Mouse (Mus musculus): ENCODE measurements at regions not wholly inside any gene's neighbourhood (a gene's known extent, or its start where the extent isn't known, plus 50 kb on each side); places are given as distances from the start of the nearest gene placed in this dataset.

DNA sequence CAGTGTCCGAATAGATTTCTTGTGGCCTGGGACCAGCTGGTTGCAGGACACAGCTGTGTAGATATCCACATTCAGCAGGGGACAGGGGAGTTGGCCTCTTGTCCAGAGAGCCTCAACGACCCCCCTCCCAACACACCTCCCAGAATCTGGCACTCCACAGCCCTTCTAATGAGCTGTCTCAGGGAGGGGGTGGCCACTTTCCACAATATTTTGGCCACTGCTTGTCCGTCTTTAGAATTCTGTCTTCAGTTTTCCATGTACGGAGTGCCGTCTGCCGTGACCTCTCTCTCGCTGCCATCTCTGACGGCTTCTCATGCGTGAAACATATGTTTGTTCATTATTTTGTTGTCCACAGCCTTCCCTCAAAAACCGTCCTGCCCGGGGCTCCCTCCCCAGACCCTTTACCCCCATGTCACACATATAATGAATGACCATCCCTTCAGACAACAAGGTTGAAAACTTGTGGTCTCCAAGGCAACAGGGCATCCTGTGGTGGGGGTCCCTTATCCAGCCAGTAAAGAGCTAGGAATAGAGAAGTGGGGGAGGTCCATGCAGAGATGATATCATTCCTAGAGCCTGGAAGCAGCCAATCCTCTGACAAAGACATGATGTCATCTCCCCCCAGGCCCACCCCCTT, 200.3 kb downstream of the Sox9 start:
- DNase-seq (ENCODE audit: low spot score): no peak

DNA sequence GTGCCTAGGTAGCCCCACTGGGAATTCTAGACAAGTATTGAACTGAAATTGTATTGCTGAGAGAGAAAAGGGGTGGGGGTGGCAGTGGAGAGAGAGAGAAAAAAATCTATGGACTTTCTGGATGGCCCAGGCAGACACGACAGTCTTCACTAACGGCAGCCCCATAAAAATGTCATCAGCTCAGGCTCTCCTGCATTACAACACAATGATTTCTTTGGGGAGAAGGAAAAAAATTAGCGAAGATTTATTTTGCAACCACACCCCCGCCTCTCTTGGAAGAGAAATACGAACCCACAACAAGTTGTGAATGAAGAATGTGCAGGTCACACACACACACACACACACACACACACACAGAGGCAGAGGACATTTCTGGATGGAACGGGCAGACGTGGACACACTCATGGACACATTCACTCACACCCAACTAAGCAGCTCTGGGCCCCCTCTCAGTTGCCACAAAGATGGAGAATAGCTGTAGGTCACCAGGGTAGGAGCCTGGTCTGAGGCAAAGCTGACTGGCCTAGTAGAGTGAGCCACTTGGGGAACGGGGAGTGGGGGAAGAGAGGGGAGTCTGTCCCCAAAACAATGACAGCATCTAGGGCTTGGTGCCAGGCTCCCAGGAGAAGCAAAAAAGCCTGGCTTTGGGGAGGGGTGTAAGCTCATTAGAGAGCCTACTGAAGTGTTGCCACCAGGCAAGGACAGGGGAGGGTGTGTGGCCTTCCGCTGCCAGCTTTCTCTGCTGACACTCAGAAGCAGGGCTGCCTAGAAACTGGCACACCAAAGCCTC, 201.0 kb downstream of the Sox9 start:
- DNase-seq (ENCODE audit: low spot score): no peak

DNA sequence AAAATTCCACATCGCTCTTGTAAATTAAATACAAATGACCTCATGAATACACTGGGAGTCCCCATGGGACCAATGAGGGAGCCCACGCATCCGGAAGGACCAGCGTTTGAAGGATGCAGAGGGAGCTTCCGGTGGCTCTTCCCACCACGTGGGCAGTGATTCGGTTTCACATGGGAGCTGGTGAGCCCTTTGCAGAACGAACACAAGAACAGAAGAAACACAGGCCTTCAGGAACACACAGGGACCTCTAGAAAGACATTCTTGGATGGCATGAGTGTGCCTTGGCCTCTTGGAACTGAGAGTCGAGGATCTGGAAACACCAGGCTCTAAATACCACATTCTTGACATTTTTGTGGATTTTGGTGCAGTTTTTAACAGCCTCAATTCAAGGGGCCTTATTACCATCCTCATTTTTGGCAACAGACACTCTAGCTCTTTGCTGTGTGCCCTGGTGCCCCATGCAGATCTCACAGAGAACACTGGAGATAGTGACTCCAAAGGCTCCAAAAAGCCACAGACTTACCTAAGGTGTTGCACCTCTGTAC, 204.1 kb downstream of the Sox9 start:
- DNase-seq (ENCODE audit: low spot score): no peak

DNA sequence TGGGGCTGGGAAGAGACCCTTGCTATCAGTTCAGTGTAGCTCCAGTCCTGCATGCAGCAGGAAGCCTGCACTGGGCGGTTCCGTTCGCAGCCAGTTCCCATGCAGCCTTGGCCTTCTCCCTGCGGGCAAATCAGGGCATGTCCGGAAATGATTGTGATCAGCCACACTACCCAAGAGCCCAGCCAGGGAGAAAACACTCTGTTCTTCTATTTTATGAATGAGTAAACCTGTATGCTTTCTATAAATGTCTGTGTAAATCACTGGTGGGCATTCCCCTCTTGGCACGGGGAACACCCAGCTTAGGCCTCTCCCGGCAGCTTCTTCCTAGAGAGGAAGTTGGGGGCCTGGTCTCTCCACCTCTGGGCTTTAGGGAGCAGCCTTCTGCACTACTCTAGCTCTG, 205.8 kb downstream of the Sox9 start:
- peak; percentile 84 for DNase-seq (ENCODE audit: low spot score)

DNA sequence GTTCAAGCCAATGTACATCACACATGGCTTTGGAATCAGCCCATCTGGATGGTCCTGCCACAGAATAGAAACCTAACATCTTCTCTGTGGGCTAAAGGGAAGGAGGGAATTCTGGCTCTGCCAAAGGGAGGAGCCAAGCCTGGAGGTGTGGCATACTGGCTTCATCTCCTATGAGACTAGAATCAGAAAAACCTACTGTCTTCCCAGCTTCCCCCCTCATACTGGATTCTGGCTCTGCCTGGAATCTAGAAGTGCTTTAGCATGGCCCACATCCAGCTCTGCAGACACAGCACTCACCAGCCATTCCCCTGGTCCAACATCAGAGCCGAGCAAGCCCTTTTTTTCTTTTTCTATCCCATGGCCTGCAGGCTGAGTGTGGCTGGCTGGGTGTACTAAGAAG, 206.9 kb downstream of the Sox9 start:
- no peak for DNase-seq (ENCODE audit: low spot score)

DNA sequence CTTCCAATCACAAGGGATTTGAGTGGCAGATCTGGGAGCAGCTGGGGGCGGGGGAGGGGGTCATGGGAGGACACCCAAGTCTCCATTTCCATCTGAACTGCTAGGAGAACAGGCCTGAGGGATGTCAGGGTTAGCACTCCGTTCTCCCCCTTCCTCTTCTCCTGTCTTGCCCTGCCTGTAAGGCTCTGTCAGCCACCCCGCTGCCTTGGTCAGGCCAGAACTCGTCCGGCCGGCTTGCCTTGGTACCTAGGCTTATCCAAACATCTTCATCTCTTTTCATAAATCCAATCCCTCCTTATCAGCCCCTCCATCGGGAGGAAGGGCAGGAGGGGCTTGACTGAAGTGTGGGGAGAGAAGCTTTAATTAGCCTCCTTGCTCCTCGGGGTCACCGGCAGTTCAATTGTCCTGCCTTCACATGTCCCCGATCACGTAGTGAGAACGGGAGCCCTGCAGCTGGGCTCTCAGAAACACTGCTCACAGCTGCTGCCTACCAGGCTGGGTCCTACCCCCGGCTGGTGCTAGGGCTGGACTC, 208.0 kb downstream of the Sox9 start:
- DNase-seq (ENCODE audit: low spot score): peak; percentile 79

DNA sequence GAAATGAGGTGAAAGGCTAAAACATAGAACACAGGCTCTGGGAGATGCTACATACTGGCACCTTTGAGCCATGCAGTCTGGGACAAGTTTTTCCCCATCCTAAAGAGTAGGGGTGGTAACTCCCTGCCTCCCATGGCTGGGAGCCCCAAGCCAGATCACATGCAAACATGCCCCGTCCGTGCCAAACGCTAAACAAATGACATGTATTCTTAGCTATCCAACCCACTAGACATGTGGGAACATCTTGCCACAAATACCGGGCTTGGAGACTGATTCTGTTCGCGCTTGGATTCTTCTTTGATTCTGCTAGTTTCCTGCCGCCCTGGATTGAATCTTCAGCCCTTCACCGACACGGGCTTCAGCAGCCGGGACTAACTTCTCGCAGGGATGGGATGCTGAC, 208.7 kb downstream of the Sox9 start:
- no peak for DNase-seq (ENCODE audit: low spot score)

DNA sequence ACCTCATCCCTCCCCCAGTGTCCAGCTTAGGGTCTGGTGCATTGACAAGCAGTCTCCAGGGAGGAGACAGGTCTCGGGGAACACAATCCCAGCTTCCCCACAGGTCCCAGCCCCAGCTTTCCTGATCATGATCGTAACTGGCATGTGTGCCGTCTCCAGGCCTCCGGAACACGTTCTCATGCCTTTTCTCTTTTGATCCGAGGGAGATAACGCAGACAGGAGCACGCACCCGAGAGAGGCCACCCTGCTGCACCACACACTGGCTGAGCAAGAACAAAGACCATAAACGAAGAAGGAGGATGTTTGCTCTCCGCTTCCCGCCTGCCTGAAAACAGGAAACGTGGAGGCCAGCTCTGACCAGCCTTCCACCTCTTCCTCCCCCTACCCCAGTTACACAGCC, 209.8 kb downstream of the Sox9 start:
- peak; percentile 58 for DNase-seq (ENCODE audit: low spot score)

DNA sequence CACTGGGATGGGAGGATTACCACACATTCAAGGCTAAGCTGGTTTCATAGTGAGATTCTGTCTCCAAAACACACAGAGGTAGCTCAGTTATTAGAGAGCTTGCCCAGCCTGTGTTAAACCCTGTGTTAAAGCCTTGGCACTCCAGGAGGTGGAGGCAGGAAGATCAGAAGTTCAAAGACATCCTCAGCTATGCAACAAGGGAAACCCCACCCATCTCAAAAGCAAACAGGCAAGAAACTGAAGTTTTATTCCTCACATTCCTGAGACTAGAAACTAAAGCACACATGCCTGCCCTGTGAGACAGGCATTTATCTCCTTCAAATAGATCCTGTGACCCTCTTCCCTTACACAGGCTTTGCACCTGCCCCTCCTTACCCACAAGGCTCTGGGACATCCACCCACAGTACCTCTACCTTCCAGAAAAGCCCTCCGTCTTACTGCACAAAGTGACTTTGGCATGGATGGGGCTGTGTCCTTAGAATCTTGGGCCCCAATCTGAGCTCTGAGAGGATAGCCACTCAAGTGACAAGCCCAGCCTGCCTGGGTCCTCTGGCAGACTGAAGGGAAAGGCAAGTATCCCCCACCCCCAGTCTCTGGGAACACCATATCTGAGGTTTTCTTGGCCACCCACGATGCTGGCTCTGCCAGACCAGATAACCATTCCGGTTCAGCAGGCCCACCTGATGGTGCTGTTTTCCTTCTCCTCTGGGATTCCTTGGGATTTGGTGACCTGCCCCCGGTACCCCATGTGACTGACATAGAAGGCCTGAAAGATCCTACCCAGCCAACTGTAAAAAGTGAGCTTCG, 217.0 kb downstream of the Sox9 start:
- no peak for DNase-seq (ENCODE audit: low spot score)

DNA sequence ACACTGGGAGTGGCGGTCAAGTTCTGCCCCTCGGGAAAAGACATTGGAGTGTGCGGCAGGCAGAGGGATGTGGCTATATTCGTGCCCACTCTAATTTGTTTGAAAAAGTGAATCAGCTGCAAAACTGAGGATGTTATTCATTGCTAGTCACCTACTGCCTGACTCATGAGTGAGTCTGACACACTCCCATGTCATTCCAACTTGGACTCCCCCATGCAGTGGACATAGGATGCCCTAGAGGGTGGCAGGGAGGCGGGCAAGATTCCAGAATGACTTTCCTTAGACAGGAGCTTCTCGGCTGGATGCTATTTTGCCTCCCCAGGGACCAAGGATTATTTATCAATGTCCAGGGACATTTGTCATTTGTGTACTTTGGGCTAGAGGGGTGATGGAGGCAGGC, 219.0 kb downstream of the Sox9 start:
- no peak for DNase-seq (ENCODE audit: low spot score)

DNA sequence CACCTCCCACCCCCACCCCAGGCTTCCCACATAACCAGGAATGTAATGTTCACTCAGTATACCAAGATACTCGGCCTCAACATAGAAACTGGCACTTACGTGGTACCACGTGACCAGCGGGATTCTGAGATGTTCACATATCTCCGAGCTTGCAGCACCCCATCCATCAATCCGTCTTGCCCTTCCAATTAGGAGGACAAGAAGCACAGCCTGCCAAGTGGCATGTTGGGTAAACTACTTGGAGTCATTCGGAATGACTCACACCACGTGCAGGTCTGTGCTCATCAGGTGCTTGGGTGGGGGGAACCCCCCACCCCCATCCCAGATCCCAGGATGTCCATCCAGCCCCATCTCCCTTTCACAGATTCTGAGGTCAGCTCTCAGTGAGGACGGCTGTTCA, 223.9 kb downstream of the Sox9 start:
- no peak for DNase-seq (ENCODE audit: low spot score)

DNA sequence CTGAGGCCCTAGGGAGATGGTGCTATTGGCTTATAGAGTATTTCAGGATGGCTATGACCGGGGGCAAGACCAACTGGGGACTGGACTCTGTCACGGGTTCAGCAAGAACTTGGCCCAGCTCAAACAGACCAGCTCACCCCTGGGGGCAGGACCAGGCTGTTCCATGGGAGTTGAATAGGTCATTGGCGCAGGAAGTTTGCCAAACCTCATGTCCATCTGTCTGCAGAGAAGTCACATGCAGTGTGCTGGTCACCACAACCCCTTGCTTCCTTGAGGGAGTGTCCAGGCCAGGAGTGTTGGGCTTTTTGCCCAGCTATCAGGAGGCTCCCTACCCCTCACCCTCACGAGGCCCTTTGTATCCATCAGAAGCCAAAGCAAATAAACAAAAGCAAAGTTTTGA, 226.5 kb downstream of the Sox9 start:
- DNase-seq (ENCODE audit: low spot score): peak; percentile 41

DNA sequence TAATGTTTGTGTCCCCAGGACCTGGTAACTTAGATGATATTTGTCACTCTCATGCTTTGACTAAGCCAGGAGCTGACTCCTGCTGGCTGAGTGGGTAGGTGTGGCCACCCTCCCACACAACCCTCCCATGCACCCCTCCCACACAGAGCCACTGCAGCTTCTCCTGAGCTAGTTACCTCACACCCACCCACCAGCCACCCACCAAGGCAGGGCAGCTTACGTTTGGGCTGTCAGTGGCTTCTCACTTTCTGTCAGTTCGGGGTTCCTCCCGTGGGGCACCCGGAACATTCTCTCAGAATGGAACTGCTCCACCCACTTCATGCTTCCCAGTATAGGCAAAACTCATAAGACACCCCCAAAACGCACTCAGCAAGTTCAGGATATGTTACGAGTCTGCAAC, 227.4 kb downstream of the Sox9 start:
- no peak for DNase-seq (ENCODE audit: low spot score)

DNA sequence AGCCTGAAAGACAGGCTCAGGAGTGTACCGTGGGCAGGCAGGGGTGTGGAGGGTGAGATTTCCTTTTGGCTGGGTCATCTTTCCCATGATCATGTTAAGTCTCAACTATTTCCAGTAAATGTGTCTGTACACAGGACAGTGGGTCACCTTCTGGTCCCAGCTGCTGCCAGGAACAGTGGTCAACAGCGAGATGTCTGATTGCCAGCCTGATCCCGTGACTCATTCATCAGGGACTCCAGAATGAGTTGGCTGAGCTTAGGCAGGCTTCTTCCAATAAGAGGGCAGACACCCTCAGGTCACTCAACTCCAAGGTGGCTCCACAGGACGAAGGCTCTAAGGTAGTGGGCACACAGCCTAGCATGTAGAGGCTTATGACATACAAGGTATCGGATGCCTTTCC, 228.9 kb downstream of the Sox9 start:
- no peak for DNase-seq (ENCODE audit: low spot score)

DNA sequence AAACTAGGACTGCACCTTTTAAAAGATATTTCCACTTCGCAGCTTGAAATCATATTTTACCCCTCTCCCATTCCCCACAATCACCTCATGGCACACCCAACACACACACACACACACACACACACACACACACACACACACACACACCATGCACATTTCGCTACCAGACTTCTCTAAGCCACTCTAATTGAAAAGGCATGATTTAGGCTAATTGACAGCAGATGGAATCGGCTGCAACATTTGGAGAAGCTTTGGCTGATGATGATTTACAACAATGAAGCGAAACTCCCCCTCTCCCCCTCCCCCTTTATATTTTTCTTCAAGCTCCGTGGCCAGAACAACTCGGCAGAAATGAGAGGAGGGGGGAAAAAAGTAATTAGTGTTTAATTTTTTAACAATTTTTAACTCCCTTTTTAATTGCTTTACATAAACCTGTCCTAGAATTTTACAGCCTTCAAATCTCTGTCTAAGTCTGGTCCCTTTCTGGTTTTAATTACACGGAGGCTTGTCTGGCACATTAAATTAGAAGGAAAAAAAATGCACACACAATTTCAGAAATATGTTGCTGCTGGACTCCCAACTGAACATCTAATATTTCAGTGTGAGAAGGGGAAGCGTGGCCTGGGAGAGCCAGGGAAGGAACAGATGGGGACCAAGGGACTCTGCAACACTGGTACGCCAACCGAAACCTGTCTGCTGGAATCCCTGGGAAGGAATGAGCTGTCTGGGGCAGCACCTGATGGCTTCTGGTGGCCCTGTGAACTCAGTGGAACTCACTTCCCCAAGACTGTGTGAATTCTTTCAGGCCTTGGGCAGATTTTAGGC, 232.4 kb downstream of the Sox9 start:
- DNase-seq (ENCODE audit: low spot score): no peak

DNA sequence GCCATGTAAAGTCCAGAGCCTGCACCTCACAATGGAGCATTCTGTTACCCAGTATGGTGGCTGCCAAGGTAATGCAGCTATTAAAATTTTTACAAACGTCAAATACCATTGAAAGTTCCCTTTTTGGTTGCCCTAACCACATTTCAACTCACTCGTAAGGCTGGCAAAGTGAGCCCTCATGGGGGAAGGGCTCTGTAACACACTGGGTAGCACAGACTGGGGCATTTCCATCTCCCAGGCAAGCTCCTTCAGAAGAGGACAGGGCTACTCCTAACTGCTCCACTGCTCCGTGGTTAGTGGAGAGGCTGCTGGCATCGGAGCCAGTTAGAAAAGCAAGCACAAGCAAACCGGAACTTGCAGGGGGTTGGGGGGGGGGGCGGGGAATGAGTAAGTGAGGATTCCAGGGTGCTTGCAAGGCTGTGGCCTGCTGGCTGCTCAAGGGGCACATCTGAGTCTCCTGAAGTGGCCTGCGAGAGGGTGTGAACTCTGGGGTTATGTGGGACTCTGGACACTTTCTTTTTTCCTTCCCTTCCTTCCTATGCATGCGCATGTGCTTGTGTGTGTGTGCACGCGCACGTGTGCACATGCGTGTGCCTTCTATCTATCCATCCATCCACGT, 233.8 kb downstream of the Sox9 start:
- DNase-seq (ENCODE audit: low spot score): no peak

DNA sequence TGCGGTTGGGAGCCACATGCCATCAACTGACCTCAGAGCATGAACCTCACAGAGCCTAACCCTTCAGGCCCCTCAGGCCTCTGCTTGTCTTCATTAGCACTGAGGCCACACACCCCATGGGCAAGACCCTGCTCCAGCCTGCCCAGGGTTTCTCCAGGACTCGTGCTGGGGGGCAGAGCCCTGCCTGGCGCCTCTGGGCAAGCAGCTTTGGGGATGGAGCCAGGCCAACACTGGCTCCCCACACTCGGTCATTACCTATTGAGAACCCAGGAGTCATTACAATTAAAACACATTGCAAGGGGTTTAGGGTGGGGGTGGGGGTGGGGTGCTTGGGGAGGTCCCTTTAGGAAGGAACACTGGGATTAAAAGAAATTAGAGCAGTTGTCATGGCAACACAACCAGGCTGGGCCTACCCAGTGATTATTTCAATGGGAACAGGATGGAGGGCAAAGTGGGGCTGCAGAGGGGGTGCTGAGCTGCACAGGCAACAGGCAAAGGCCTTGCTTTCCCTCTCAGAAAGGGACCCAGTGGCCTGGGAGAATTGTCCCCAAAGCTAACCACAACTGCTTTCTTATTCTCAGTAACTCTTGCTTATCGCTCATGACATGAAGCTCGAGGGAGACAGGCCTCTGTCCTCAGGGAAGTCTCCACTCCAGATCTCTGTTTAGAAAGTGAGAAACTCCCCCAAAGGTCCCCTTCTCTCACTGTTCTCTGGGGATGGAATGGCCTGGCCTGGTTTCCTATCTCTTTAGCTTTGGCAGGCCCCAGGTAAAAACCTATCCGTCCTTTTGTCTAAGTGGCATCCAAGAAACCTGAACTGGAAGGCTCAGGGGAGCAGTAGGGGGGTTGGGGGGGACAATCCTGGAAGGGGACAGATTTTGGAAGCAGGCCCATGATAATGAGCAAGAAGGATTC, 235.0 kb downstream of the Sox9 start:
- DNase-seq (ENCODE audit: low spot score): no peak

DNA sequence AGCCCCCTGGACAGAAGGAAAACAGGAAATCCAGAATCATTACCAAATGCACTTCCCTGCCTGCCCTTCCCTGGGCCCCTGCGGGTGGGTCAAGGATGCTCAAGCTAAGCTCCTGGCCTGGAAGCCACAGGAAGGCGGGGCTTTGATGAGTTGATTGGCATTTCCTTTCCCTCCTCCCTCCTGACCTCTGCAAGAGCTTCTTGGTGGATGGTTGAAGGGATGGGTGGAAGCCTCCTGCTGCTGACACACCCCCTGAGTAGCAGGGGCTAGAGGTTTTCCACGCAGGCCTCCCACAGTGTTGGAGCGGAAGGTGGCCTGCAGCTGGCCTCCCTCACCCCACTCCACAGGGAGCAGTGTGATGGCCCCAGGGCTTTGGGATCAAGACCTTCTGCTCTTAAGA, 239.5 kb downstream of the Sox9 start:
- no peak for DNase-seq (ENCODE audit: low spot score)

DNA sequence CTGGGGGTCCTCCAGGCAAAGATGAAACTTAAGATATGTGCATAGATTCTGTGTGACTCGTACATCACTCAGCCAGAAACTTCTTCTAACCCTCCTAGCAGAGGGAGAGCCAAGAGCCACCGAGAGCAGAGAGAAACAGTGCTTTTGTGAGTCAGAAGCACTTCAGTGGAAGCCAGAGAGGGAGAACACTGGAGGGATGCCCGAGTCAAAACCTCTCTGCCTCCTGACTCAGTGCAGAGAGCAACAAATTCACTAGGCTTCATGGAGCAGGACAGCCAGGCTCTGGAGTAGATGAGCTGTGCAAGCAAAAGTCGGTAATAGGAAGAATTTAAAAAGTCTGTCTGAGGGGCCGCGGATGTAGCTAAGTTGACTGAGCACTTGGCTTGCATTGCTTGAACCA, 245.0 kb downstream of the Sox9 start:
- peak; percentile 52 for DNase-seq (ENCODE audit: low spot score)

Measured in urinary bladder, postnatal 14 days (tissue).